18 mouse cellular contexts compared by ENCODE assay signal in the genomic region with DNA sequence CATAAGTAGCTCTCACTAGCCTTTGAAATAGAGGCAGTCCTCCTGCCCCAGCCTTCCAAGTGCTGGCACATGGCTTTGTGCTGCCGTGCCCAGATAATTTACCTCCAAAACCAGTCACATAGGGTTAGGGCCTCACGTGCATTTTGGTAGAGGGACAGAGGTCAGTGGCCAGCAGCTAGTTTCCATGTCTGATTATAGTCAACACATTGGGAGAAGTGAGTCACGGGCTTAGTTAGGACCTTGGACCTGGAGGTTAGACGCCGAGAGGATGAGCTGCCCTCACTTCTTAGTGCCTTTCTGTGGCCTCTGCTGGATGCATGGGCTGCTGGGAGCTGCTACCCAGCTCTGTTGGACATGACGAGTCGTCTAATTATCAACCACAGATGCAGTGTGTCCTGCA.
A peak's percentile ranks its signal among the peaks of the same experiment; 100 is the strongest.
DNase-seq lines count a peak whose midpoint lies in the region; ATAC-seq and TF ChIP-seq lines count a peak whose summit lies in the region.
"Had no signal": no experiment of that assay in that cellular context is flagged by ENCODE, and none has a peak within 500 bp of the region (broad histone marks: within the 10 kb centered on the region; RNA-seq: fewer than 3 reads in every experiment).

No protein-coding gene starts in this region.

- WGBS in forebrain, embryonic 11.5 days, result 80% methylated on average over 7 of the region's 7 CpGs
- 69% methylated on average over 7 of the region's 7 CpGs for WGBS in forebrain, embryonic 13.5 days
- 76% methylated on average over 7 of the region's 7 CpGs for WGBS in hindbrain, embryonic 16.5 days
- 87% methylated on average over 7 of the region's 7 CpGs for WGBS in hindbrain, embryonic 11.5 days
- 88% methylated on average over 7 of the region's 7 CpGs for WGBS in midbrain, embryonic 10.5 days
- 77% methylated on average over 7 of the region's 7 CpGs for WGBS in midbrain, postnatal 0 days

- no peak overlapping the region for H3K27ac ChIP-seq in forebrain, embryonic 11.5 days (ENCODE audit: low read depth, low read length)
- H3K27ac ChIP-seq in forebrain, embryonic 13.5 days, result no peak overlapping the region
- no peak overlapping the region for H3K27ac ChIP-seq in hindbrain, embryonic 16.5 days (ENCODE audit: low read depth, low read length)
- no peak overlapping the region for H3K27ac ChIP-seq in hindbrain, embryonic 11.5 days (ENCODE audit: low read depth, low read length)
- H3K27ac ChIP-seq in midbrain, embryonic 10.5 days (replicated peaks), result 0 out of 2 replicates have a peak overlapping the region, but pooled peaks have one; percentile 6
- no peak overlapping the region for H3K27ac ChIP-seq in midbrain, postnatal 0 days (ENCODE audit: low read depth, low read length)

- H3K27me3 ChIP-seq in forebrain, embryonic 11.5 days (ENCODE audit: control insufficient read depth, insufficient read depth, low read length), result no peaks in the 10 kb centered on the region
- H3K27me3 ChIP-seq in forebrain, embryonic 13.5 days, result no peaks in the 10 kb centered on the region
- no peaks in the 10 kb centered on the region for H3K27me3 ChIP-seq in hindbrain, embryonic 16.5 days (replicated peaks; ENCODE audit: control insufficient read depth, insufficient read depth, low read length)
- H3K27me3 ChIP-seq in hindbrain, embryonic 11.5 days (ENCODE audit: control insufficient read depth, insufficient read depth, low read length), result no peaks in the 10 kb centered on the region
- H3K27me3 ChIP-seq in midbrain, embryonic 10.5 days (ENCODE audit: low read depth, poor library complexity, severe bottlenecking), result no peaks in the 10 kb centered on the region
- H3K27me3 ChIP-seq in midbrain, postnatal 0 days (ENCODE audit: insufficient read depth, low read length), result no peaks in the 10 kb centered on the region
- H3K27me3 ChIP-seq: embryonic facial prominence, embryonic 12.5 days; limb, embryonic 12.5 days; neural tube, embryonic 13.5 days; stomach, embryonic 15.5 days had no signal

- H3K4me3 ChIP-seq in forebrain, embryonic 11.5 days (ENCODE audit: low read depth, low read length), result no peak overlapping the region
- H3K4me3 ChIP-seq in forebrain, embryonic 13.5 days, result no peak overlapping the region
- H3K4me3 ChIP-seq in hindbrain, embryonic 16.5 days (ENCODE audit: low read length), result no peak overlapping the region
- H3K4me3 ChIP-seq in hindbrain, embryonic 11.5 days (ENCODE audit: low read depth, low read length), result no peak overlapping the region
- H3K4me3 ChIP-seq in midbrain, embryonic 10.5 days, result no peak overlapping the region
- no peak overlapping the region for H3K4me3 ChIP-seq in midbrain, postnatal 0 days (ENCODE audit: low read depth, low read length)
- H3K4me3 ChIP-seq: embryonic facial prominence, embryonic 12.5 days; limb, embryonic 12.5 days; neural tube, embryonic 13.5 days; stomach, embryonic 15.5 days had no signal

- H3K4me2 ChIP-seq in forebrain, embryonic 11.5 days (ENCODE audit: low read depth, low read length, severe bottlenecking), result no peak overlapping the region
- no peak overlapping the region for H3K4me2 ChIP-seq in forebrain, embryonic 13.5 days
- no peak overlapping the region for H3K4me2 ChIP-seq in hindbrain, embryonic 16.5 days (ENCODE audit: low read length)
- no peak overlapping the region for H3K4me2 ChIP-seq in hindbrain, embryonic 11.5 days (replicated peaks; ENCODE audit: low read depth, low read length)
- H3K4me2 ChIP-seq in midbrain, postnatal 0 days (ENCODE audit: low read depth, low read length, poor library complexity, severe bottlenecking), result no peak overlapping the region
- H3K4me2 ChIP-seq: embryonic facial prominence, embryonic 12.5 days; limb, embryonic 12.5 days; neural tube, embryonic 13.5 days; stomach, embryonic 15.5 days had no signal

- peaks cover 9% of the 10 kb centered on the region; the same call in 1 of the 2 replicates for H3K4me1 ChIP-seq in forebrain, embryonic 11.5 days (replicated peaks; ENCODE audit: control insufficient read depth, insufficient read depth, low read length)
- peaks cover 19% of the 10 kb centered on the region for H3K4me1 ChIP-seq in forebrain, embryonic 13.5 days
- peaks cover 16% of the 10 kb centered on the region for H3K4me1 ChIP-seq in hindbrain, embryonic 16.5 days (ENCODE audit: control insufficient read depth, insufficient read depth, low read depth, low read length)
- no peaks in the 10 kb centered on the region; the same call in 1 of the 2 replicates for H3K4me1 ChIP-seq in hindbrain, embryonic 11.5 days (replicated peaks; ENCODE audit: control insufficient read depth, insufficient read depth, low read length)
- peaks cover 34% of the 10 kb centered on the region for H3K4me1 ChIP-seq in midbrain, embryonic 10.5 days
- H3K4me1 ChIP-seq in midbrain, postnatal 0 days (ENCODE audit: insufficient read depth, low read length), result no peaks in the 10 kb centered on the region

- H3K36me3 ChIP-seq in forebrain, embryonic 11.5 days (ENCODE audit: control insufficient read depth, insufficient read depth, low read length), result no peaks in the 10 kb centered on the region
- H3K36me3 ChIP-seq in forebrain, embryonic 13.5 days (ENCODE audit: poor library complexity, severe bottlenecking), result no peaks in the 10 kb centered on the region
- H3K36me3 ChIP-seq in hindbrain, embryonic 16.5 days (ENCODE audit: control insufficient read depth, insufficient read depth, low read length), result no peaks in the 10 kb centered on the region
- no peaks in the 10 kb centered on the region for H3K36me3 ChIP-seq in hindbrain, embryonic 11.5 days (ENCODE audit: control insufficient read depth, insufficient read depth, low read length)
- no peaks in the 10 kb centered on the region for H3K36me3 ChIP-seq in midbrain, embryonic 10.5 days
- H3K36me3 ChIP-seq in midbrain, postnatal 0 days (ENCODE audit: insufficient read depth, low read length), result no peaks in the 10 kb centered on the region
- H3K36me3 ChIP-seq: embryonic facial prominence, embryonic 12.5 days; limb, embryonic 12.5 days; neural tube, embryonic 13.5 days; stomach, embryonic 15.5 days had no signal

- no peak overlapping the region for H3K9ac ChIP-seq in forebrain, embryonic 11.5 days (ENCODE audit: low read length)
- H3K9ac ChIP-seq in forebrain, embryonic 13.5 days, result no peak overlapping the region
- no peak overlapping the region for H3K9ac ChIP-seq in hindbrain, embryonic 16.5 days (ENCODE audit: low read depth, low read length)
- no peak overlapping the region for H3K9ac ChIP-seq in hindbrain, embryonic 11.5 days (ENCODE audit: low read depth, low read length)
- H3K9ac ChIP-seq in midbrain, postnatal 0 days (replicated peaks; ENCODE audit: low read length, poor library complexity, severe bottlenecking), result no peak overlapping the region
- H3K9ac ChIP-seq: embryonic facial prominence, embryonic 12.5 days; limb, embryonic 12.5 days; stomach, embryonic 15.5 days had no signal

- no peak for TF ChIP-seq CTCF in midbrain, postnatal 0 days (IDR thresholded peaks at IDR 0.05)

- peak; percentile 39 for DNase-seq in forebrain, embryonic 11.5 days (ENCODE audit: low spot score)
- DNase-seq in hindbrain, embryonic 11.5 days (ENCODE audit: low spot score), result no peak
- DNase-seq in midbrain, embryonic 10.5 days (ENCODE audit: low spot score), result no peak
- DNase-seq in midbrain, postnatal 0 days (ENCODE audit: low spot score), result no peak
- peak; percentile 69 for DNase-seq in yolk sac, embryonic 10.5 days (ENCODE audit: low spot score)
- no peak for DNase-seq in adrenal gland, postnatal 4 days (ENCODE audit: low spot score in 2 of 2)
- DNase-seq: adrenal gland, postnatal 14 days; cerebellum, adult 2 months; gastrocnemius, postnatal 36 days; layer of hippocampus, adult 9-11 months; lung, adult 18-20 months; thymus, adult 2 months had no signal

- ATAC-seq in forebrain, embryonic 11.5 days (replicated peaks; ENCODE audit: low FRiP score), result no peak
- ATAC-seq in forebrain, embryonic 13.5 days, result no peak
- 0 out of 2 replicates have a peak, but pooled peaks have one; percentile 16 for ATAC-seq in hindbrain, embryonic 16.5 days
- ATAC-seq in hindbrain, embryonic 11.5 days (ENCODE audit: low FRiP score), result no peak
- no peak for ATAC-seq in midbrain, postnatal 0 days (ENCODE audit: low FRiP score)

- H3K9me3 ChIP-seq in forebrain, embryonic 11.5 days (ENCODE audit: control insufficient read depth, low read length), result no peaks in the 10 kb centered on the region
- H3K9me3 ChIP-seq in forebrain, embryonic 13.5 days (replicated peaks), result no peaks in the 10 kb centered on the region
- no peaks in the 10 kb centered on the region for H3K9me3 ChIP-seq in hindbrain, embryonic 16.5 days (ENCODE audit: control insufficient read depth, low read length)
- no peaks in the 10 kb centered on the region for H3K9me3 ChIP-seq in hindbrain, embryonic 11.5 days (ENCODE audit: control insufficient read depth, low read length)
- no peaks in the 10 kb centered on the region for H3K9me3 ChIP-seq in midbrain, embryonic 10.5 days (replicated peaks)
- H3K9me3 ChIP-seq in midbrain, postnatal 0 days (ENCODE audit: low read length), result no peaks in the 10 kb centered on the region
- H3K9me3 ChIP-seq: embryonic facial prominence, embryonic 12.5 days; limb, embryonic 12.5 days; neural tube, embryonic 13.5 days; stomach, embryonic 15.5 days had no signal

Comparison
In these comparisons a context has a peak if more than half of its experiments do, and no peak if none do; other contexts are left out.
1. DNase-seq: peak in forebrain, embryonic 11.5 days (single experiment) and yolk sac, embryonic 10.5 days (single experiment); none in hindbrain, embryonic 11.5 days (single experiment), midbrain, embryonic 10.5 days (single experiment), midbrain, postnatal 0 days (single experiment) and adrenal gland, postnatal 4 days (0 of 2).